Mouse (Mus musculus): Measurements from ENCODE around the gene Gm20388. TPM values are rescaled to one million over a fixed set of nuclear protein-coding genes. Genes with fewer than 3 reads are reported as not detected.
A peak's percentile ranks its signal among the peaks of the same experiment; 100 is the strongest.

Gene Gm20388
- polyA plus RNA-seq, 1 experiment from 2014 or later: not detected

- H3K4me1 ChIP-seq (ENCODE audit: control insufficient read depth in 2 of 2, insufficient read depth in 2 of 2, low read length in 2 of 2): peaks cover 72 to 92% of the 10 kb centered on the region in 2 experiments
- ATAC-seq (ENCODE audit: insufficient number of reproducible peaks, insufficient read depth, low FRiP score, low read depth): no peak
- H3K27ac ChIP-seq (replicated peaks in 1 of 2; ENCODE audit: control insufficient read depth in 1 of 2, insufficient read depth in 1 of 2, low read depth in 2 of 2, low read length in 2 of 2): peak overlapping the region; percentile 41 to 88
- no peaks in the 10 kb centered on the region for H3K27me3 ChIP-seq (ENCODE audit: control insufficient read depth, insufficient read depth, low read length)
- H3K4me3 ChIP-seq (ENCODE audit: control insufficient read depth in 1 of 2, insufficient read depth in 1 of 2, low read depth in 1 of 2, low read length in 2 of 2): no peak overlapping the region
- WGBS: 23% methylated on average over 25 of the region's 25 CpGs
- H3K36me3 ChIP-seq (ENCODE audit: control insufficient read depth, insufficient read depth, low read length): peaks cover 18% of the 10 kb centered on the region
- peak overlapping the region; percentile 59; the same call in 1 of the 2 replicates for H3K9ac ChIP-seq (ENCODE audit: low read length)
- no peaks in the 10 kb centered on the region for H3K9me3 ChIP-seq (ENCODE audit: control insufficient read depth, low read length)
- peak overlapping the region; percentile 51 for H3K4me2 ChIP-seq (ENCODE audit: low read length)
Measured at GRCm38 (mm10) chr8:120549321-120549921, 638.8 kb downstream of the Gm20388 start.

- Histone ChIP-seq H3K36me3 (ENCODE audit: control insufficient read depth, insufficient read depth, low read length) (peaks cover 23% of the 10 kb centered on the region), H3K27me3 (ENCODE audit: control insufficient read depth, insufficient read depth, low read length) (no peaks in the 10 kb centered on the region), H3K9ac (ENCODE audit: low read length) (peak overlapping the region; percentile 59), H3K4me3 (ENCODE audit: control insufficient read depth in 1 of 2, insufficient read depth in 1 of 2, low read depth in 1 of 2, low read length in 2 of 2) (no peak overlapping the region), H3K27ac (replicated peaks in 1 of 2; ENCODE audit: control insufficient read depth in 1 of 2, insufficient read depth in 1 of 2, low read depth in 2 of 2, low read length in 2 of 2) (peak overlapping the region; percentile 47 to 88), H3K4me2 (ENCODE audit: low read length) (peak overlapping the region; percentile 51), H3K4me1 (ENCODE audit: control insufficient read depth in 2 of 2, insufficient read depth in 2 of 2, low read length in 2 of 2) (peaks cover 77 to 94% of the 10 kb centered on the region in 2 experiments), H3K9me3 (ENCODE audit: control insufficient read depth, low read length) (no peaks in the 10 kb centered on the region)
- WGBS: 40% methylated on average over 11 of the region's 11 CpGs
- ATAC-seq (ENCODE audit: insufficient number of reproducible peaks, insufficient read depth, low FRiP score, low read depth): no peak
Measured at GRCm38 (mm10) chr8:120549922-120550321, 639.3 kb downstream of the Gm20388 start.

DNA sequence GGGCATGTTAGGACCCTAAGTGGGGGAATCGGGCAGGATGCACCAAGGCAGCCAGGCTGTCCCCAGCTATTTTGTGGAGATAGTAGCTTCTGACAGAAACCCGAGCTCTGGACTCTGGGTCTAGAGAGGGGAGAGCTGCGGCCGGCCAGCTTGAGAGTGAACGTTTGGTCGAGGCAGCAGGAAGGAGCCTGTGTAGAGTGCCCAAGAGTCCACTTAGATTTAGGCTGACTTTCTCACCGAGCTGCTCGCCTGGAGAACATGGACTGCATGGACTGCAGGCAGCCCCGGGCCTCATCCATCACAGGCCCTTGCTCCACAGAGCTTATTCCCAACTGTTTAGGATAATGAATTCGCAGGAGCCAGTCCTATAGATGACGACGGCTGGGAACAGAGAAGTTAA, 639.8 kb downstream of the Gm20388 start:
- Histone ChIP-seq H3K4me2 (ENCODE audit: low read length) (peak overlapping the region; percentile 51), H3K27me3 (ENCODE audit: control insufficient read depth, insufficient read depth, low read length) (no peaks in the 10 kb centered on the region), H3K9ac (ENCODE audit: low read length) (peak overlapping the region; percentile 59), H3K4me1 (ENCODE audit: control insufficient read depth in 2 of 2, insufficient read depth in 2 of 2, low read length in 2 of 2) (peaks cover 82 to 99% of the 10 kb centered on the region in 2 experiments), H3K9me3 (ENCODE audit: control insufficient read depth, low read length) (no peaks in the 10 kb centered on the region), H3K4me3 (ENCODE audit: control insufficient read depth in 1 of 2, insufficient read depth in 1 of 2, low read depth in 1 of 2, low read length in 2 of 2) (no peak overlapping the region), H3K36me3 (ENCODE audit: control insufficient read depth, insufficient read depth, low read length) (peaks cover 24% of the 10 kb centered on the region), H3K27ac (replicated peaks in 1 of 2; ENCODE audit: control insufficient read depth in 1 of 2, insufficient read depth in 1 of 2, low read depth in 2 of 2, low read length in 2 of 2) (peak overlapping the region; percentile 74 to 88)
- WGBS: 20% methylated on average over 12 of the region's 12 CpGs
- no peak for ATAC-seq (ENCODE audit: insufficient number of reproducible peaks, insufficient read depth, low FRiP score, low read depth)

DNA sequence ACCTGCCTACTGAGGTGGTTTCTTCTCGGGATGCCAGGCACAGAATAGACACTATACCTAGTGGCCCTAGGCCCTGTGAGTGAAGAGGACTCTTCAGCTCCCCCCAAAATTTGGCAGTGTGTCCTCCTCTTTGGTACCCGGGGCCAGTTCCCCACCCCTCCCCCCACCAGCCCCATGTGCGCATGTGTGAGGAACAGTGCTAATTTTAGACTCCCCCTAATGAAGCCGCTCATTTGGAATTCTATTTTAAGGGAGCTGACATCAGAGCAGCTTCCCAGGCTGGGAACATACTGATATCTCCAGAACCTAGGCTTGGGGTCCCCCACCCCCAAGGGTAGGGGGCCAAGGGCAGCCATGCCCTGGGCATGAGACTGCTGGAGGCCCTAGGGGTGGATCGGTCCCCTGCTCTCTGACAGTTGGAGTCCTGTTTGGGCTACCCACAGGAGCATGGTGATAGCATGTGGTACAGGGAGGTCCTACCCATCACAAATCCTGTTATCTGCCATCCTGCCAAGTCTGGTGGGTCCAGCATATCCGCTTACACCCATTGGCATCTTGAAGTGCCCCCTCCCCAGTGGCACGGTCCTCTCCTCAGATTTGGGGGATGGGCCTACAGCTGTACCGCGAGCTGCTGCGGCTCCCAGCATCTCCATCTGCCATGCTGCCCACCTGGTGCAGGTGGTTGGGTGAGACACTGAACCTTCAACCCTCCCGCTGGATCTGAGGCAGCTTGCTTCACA, 640.5 kb downstream of the Gm20388 start:
- no peaks in the 10 kb centered on the region for H3K27me3 ChIP-seq (ENCODE audit: control insufficient read depth, insufficient read depth, low read length)
- 41% methylated on average over 11 of the region's 11 CpGs for WGBS
- peaks cover 85 to 99% of the 10 kb centered on the region in 2 experiments for H3K4me1 ChIP-seq (ENCODE audit: control insufficient read depth in 2 of 2, insufficient read depth in 2 of 2, low read length in 2 of 2)
- H3K27ac ChIP-seq (replicated peaks in 1 of 2; ENCODE audit: control insufficient read depth in 1 of 2, insufficient read depth in 1 of 2, low read depth in 2 of 2, low read length in 2 of 2): peak overlapping the region; percentile 87 to 88
- peak; percentile 44 for ATAC-seq (ENCODE audit: insufficient number of reproducible peaks, insufficient read depth, low FRiP score, low read depth)
- H3K4me2 ChIP-seq (ENCODE audit: low read length): peak overlapping the region; percentile 51
- H3K9me3 ChIP-seq (ENCODE audit: control insufficient read depth, low read length): no peaks in the 10 kb centered on the region
- peak overlapping the region; percentile 59 for H3K9ac ChIP-seq (ENCODE audit: low read length)
- no peak overlapping the region for H3K4me3 ChIP-seq (ENCODE audit: control insufficient read depth in 1 of 2, insufficient read depth in 1 of 2, low read depth in 1 of 2, low read length in 2 of 2)
- H3K36me3 ChIP-seq (ENCODE audit: control insufficient read depth, insufficient read depth, low read length): peaks cover 24% of the 10 kb centered on the region

GRCm38 (mm10) chr8:120551677-120551980, 641.0 kb downstream of the Gm20388 start:
- peak overlapping the region; percentile 87 to 88 for H3K27ac ChIP-seq (replicated peaks in 1 of 2; ENCODE audit: control insufficient read depth in 1 of 2, insufficient read depth in 1 of 2, low read depth in 2 of 2, low read length in 2 of 2)
- peak overlapping the region; percentile 51 for H3K4me2 ChIP-seq (ENCODE audit: low read length)
- 68% methylated on average over 3 of the region's 3 CpGs for WGBS
- no peak overlapping the region for H3K4me3 ChIP-seq (ENCODE audit: control insufficient read depth in 1 of 2, insufficient read depth in 1 of 2, low read depth in 1 of 2, low read length in 2 of 2)
- no peak for ATAC-seq (ENCODE audit: insufficient number of reproducible peaks, insufficient read depth, low FRiP score, low read depth)
- no peaks in the 10 kb centered on the region for H3K9me3 ChIP-seq (ENCODE audit: control insufficient read depth, low read length)
- H3K36me3 ChIP-seq (ENCODE audit: control insufficient read depth, insufficient read depth, low read length): peaks cover 24% of the 10 kb centered on the region
- peaks cover 90 to 99% of the 10 kb centered on the region in 2 experiments for H3K4me1 ChIP-seq (ENCODE audit: control insufficient read depth in 2 of 2, insufficient read depth in 2 of 2, low read length in 2 of 2)
- no peaks in the 10 kb centered on the region for H3K27me3 ChIP-seq (ENCODE audit: control insufficient read depth, insufficient read depth, low read length)
- peak overlapping the region; percentile 51; the same call in 1 of the 2 replicates for H3K9ac ChIP-seq (ENCODE audit: low read length)

DNA sequence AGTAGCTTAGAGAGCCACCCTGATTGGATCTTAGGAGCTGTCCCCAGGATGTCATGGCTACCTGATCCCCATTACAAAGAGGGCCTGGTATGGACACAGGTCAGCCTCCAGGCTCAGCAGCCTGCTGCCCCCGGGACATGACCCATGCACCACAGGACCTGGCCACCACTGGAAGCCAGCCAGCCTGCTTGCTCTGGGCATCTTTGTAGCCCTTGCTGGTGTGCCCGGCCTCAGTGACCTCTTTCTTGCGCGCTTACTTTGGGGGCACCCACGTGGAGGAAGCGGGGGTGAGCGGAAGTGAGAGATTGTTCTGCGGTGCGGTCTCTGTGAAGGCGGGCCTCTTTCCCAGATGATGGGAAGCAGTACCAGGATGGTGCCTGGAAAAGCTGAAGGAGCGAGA, 641.9 kb downstream of the Gm20388 start:
- 93% methylated on average over 11 of the region's 11 CpGs for WGBS
- Histone ChIP-seq H3K9me3 (ENCODE audit: control insufficient read depth, low read length) (no peaks in the 10 kb centered on the region), H3K4me3 (ENCODE audit: control insufficient read depth in 1 of 2, insufficient read depth in 1 of 2, low read depth in 1 of 2, low read length in 2 of 2) (no peak overlapping the region), H3K4me2 (ENCODE audit: low read length) (no peak overlapping the region), H3K27me3 (ENCODE audit: control insufficient read depth, insufficient read depth, low read length) (no peaks in the 10 kb centered on the region), H3K27ac (replicated peaks in 1 of 2; ENCODE audit: control insufficient read depth in 1 of 2, insufficient read depth in 1 of 2, low read depth in 2 of 2, low read length in 2 of 2) (peak overlapping the region in 1 of 2 experiments; percentile 88; a peak in 2 of 4 replicates), H3K4me1 (ENCODE audit: control insufficient read depth in 2 of 2, insufficient read depth in 2 of 2, low read length in 2 of 2) (peaks cover 90 to 99% of the 10 kb centered on the region in 2 experiments), H3K9ac (ENCODE audit: low read length) (peak overlapping the region; percentile 11; the same call in 1 of the 2 replicates), H3K36me3 (ENCODE audit: control insufficient read depth, insufficient read depth, low read length) (peaks cover 24% of the 10 kb centered on the region)
- no peak for ATAC-seq (ENCODE audit: insufficient number of reproducible peaks, insufficient read depth, low FRiP score, low read depth)

- Histone ChIP-seq H3K4me3 (ENCODE audit: control insufficient read depth in 1 of 2, insufficient read depth in 1 of 2, low read depth in 1 of 2, low read length in 2 of 2) (no peak overlapping the region), H3K9me3 (ENCODE audit: control insufficient read depth, low read length) (no peaks in the 10 kb centered on the region), H3K27me3 (ENCODE audit: control insufficient read depth, insufficient read depth, low read length) (no peaks in the 10 kb centered on the region), H3K9ac (ENCODE audit: low read length) (0 out of 2 replicates have a peak overlapping the region, but pooled peaks have one; percentile 11), H3K27ac (replicated peaks in 1 of 2; ENCODE audit: control insufficient read depth in 1 of 2, insufficient read depth in 1 of 2, low read depth in 2 of 2, low read length in 2 of 2) (no peak overlapping the region), H3K4me1 (ENCODE audit: control insufficient read depth in 2 of 2, insufficient read depth in 2 of 2, low read length in 2 of 2) (peaks cover 87 to 99% of the 10 kb centered on the region in 2 experiments), H3K36me3 (ENCODE audit: control insufficient read depth, insufficient read depth, low read length) (peaks cover 25% of the 10 kb centered on the region), H3K4me2 (ENCODE audit: low read length) (no peak overlapping the region)
- no peak for ATAC-seq (ENCODE audit: insufficient number of reproducible peaks, insufficient read depth, low FRiP score, low read depth)
- 88% methylated on average over 24 of the region's 24 CpGs for WGBS
Measured at GRCm38 (mm10) chr8:120553441-120554123, 642.9 kb downstream of the Gm20388 start.

Measured in heart, embryonic 14.5 days (tissue).